Mouse (Mus musculus) heart, embryonic 11.5 days (tissue): Measurements from ENCODE around the gene Magix. TPM values are rescaled to one million over a fixed set of nuclear protein-coding genes. Genes with fewer than 3 reads are reported as not detected.

Experiments
- ATAC-seq: fragments of 200-750 bp; cut with Nextera tagmentation; replicated peaks from 2 replicates; pipeline ENCODE4 v1.8.0; 2017; ENCODE audit warnings: moderate library complexity; ENCODE audit not compliant: insufficient number of reproducible peaks, low FRiP score, low TSS enrichment
- H3K27ac ChIP-seq: fragments of 300-500 bp; sonication (generic); 2 replicates; pipeline ENCODE4 v1.5.1; 2014; ENCODE audit warnings: mild to moderate bottlenecking, low read depth, low read length
- H3K27me3 ChIP-seq: fragments of 300-500 bp; sonication (generic); 2 replicates; pipeline ENCODE4 v1.6.1; 2014; ENCODE audit warnings: mild to moderate bottlenecking, low read length, mixed read lengths; ENCODE audit not compliant: control insufficient read depth, insufficient read depth
- H3K36me3 ChIP-seq: fragments of 300-500 bp; sonication (generic); 2 replicates; pipeline ENCODE4 v1.6.1; 2014; ENCODE audit warnings: mild to moderate bottlenecking, low read length, moderate library complexity, mixed read lengths; ENCODE audit not compliant: control insufficient read depth, insufficient read depth
- H3K4me1 ChIP-seq: fragments of 300-500 bp; sonication (generic); 2 replicates; pipeline ENCODE4 v1.6.1; 2014; ENCODE audit warnings: low read length; ENCODE audit not compliant: control insufficient read depth, insufficient read depth
- H3K4me2 ChIP-seq: fragments of 300-500 bp; sonication (generic); 2 replicates; pipeline ENCODE4 v1.6.1; 2014; ENCODE audit warnings: mild to moderate bottlenecking, moderate library complexity
- H3K4me3 ChIP-seq: fragments of 300-500 bp; sonication (generic); 2 replicates; pipeline ENCODE4 v1.5.1; 2014; ENCODE audit warnings: low read depth, low read length
- H3K9ac ChIP-seq: fragments of 300-500 bp; sonication (generic); 2 replicates; pipeline ENCODE4 v1.6.1; 2014; ENCODE audit warnings: mild to moderate bottlenecking, low read depth, low read length, moderate library complexity
- H3K9me3 ChIP-seq: fragments of 300-500 bp; sonication (generic); replicated peaks from 2 replicates; pipeline ENCODE4 v1.6.1; 2016; ENCODE audit warnings: low read length; ENCODE audit not compliant: control insufficient read depth
- WGBS: fragments of 180-500 bp; shearing (Covaris S2); extraction: QIAGEN DNeasy Blood & Tissue Kit; methylation state at CpG from one replicate; pipeline ENCODE4 v1.1.7; 2014; ENCODE audit not compliant: insufficient replicate concordance; 5-methylcytosine and 5-hydroxymethylcytosine counted together
- polyA plus RNA-seq: library from polyadenylated mRNA; unstranded; fragments of >200 nt; fragmentation: Nextera tagmentation; extraction: Ambion mirVana; gene quantifications from 2 replicates; pipeline ENCODE4 v1.2.1, GENCODE M21; 2014

Gene Magix
- polyA plus RNA-seq, 1 experiment from 2014 or later, result not detected

- no peak overlapping the region for H3K9ac ChIP-seq
- no peak overlapping the region for H3K4me2 ChIP-seq
- no peak for ATAC-seq
- H3K36me3 ChIP-seq, result no peaks in the 10 kb centered on the region
- 79% methylated on average over 6 of the region's 6 CpGs for WGBS
- no peaks in the 10 kb centered on the region for H3K27me3 ChIP-seq
- no peak overlapping the region for H3K4me3 ChIP-seq
- H3K9me3 ChIP-seq, result no peaks in the 10 kb centered on the region
- no peaks in the 10 kb centered on the region for H3K4me1 ChIP-seq
- H3K27ac ChIP-seq, result no peak overlapping the region
These were observed 48.5 kb downstream of the Magix start for GRCm38 (mm10) chrX:7632560-7632959.

Other genes with a start within 250 kb of the Magix start
- 0.07 TPM in 1 of 2 replicates, not detected in the other for gene Foxp3, start 107.6 kb downstream of the Magix start, polyA plus RNA-seq
- gene Ppp1r3f, start 107.0 kb downstream of the Magix start, polyA plus RNA-seq, result 1.1 and 1.6 TPM in 2 replicates
- 17.4 and 18.7 TPM in 2 replicates for gene Ccdc22, start 75.7 kb downstream of the Magix start, polyA plus RNA-seq
- not detected in 2 replicates for gene Cacna1f, start 74.2 kb downstream of the Magix start, polyA plus RNA-seq
- 0.74 and 1.6 TPM in 2 replicates for gene Syp, start 42.8 kb downstream of the Magix start, polyA plus RNA-seq
- gene Prickle3, start 24.0 kb downstream of the Magix start, polyA plus RNA-seq, result 4.4 and 5.2 TPM in 2 replicates
- 171 and 181 TPM in 2 replicates for gene Plp2, start 9.9 kb downstream of the Magix start, polyA plus RNA-seq
- 31.2 and 35.7 TPM in 2 replicates for gene Gpkow, start 15.9 kb upstream of the Magix start, polyA plus RNA-seq
- gene Wdr45, start 33.1 kb upstream of the Magix start, polyA plus RNA-seq, result 16.0 and 16.2 TPM in 2 replicates
- 0.34 TPM in 1 of 2 replicates, not detected in the other for gene Gm45208, start 41.0 kb upstream of the Magix start, polyA plus RNA-seq
- gene Praf2, start 47.2 kb upstream of the Magix start, polyA plus RNA-seq, result 52.3 and 55.9 TPM in 2 replicates
- gene Ccdc120, start 69.7 kb upstream of the Magix start, polyA plus RNA-seq, result 5.2 and 8.5 TPM in 2 replicates
- 12.1 and 15.0 TPM in 2 replicates for gene Tfe3, start 81.3 kb upstream of the Magix start, polyA plus RNA-seq
- gene Gripap1, start 108.5 kb upstream of the Magix start, polyA plus RNA-seq, result 26.5 and 26.8 TPM in 2 replicates
- gene Kcnd1, start 141.0 kb upstream of the Magix start, polyA plus RNA-seq, result 1.6 TPM in 2 replicates
- 22.9 and 23.7 TPM in 2 replicates for gene Otud5, start 160.1 kb upstream of the Magix start, polyA plus RNA-seq
- gene Pim2, start 197.0 kb upstream of the Magix start, polyA plus RNA-seq, result 5.2 and 5.7 TPM in 2 replicates
- 16.9 and 19.1 TPM in 2 replicates for gene Slc35a2, start 202.8 kb upstream of the Magix start, polyA plus RNA-seq
- gene Pqbp1, start 218.0 kb upstream of the Magix start, polyA plus RNA-seq, result 81.0 and 88.2 TPM in 2 replicates
- 135 and 152 TPM in 2 replicates for gene Timm17b, start 218.1 kb upstream of the Magix start, polyA plus RNA-seq
- not detected in 2 replicates for gene Gm10491, start 226.6 kb upstream of the Magix start, polyA plus RNA-seq
- gene Gm10490, start 228.3 kb upstream of the Magix start, polyA plus RNA-seq, result not detected in 2 replicates
- 0.10 and 0.23 TPM in 2 replicates for gene Pcsk1n, start 238.6 kb upstream of the Magix start, polyA plus RNA-seq
- not detected in 2 replicates for gene Eras, start 247.4 kb upstream of the Magix start, polyA plus RNA-seq